Mouse (Mus musculus) neural tube, embryonic 12.5 days (tissue): ENCODE results near the gene Hivep3. TPM values are rescaled to one million over a fixed set of nuclear protein-coding genes. Genes with fewer than 3 reads are reported as not detected.

Experiments
- ATAC-seq: fragments of 200-750 bp; cut with Nextera tagmentation; 2 replicates; pipeline ENCODE4 v1.8.0; 2017; ENCODE audit warnings: low read depth, mild to moderate bottlenecking, moderate TSS enrichment, moderate library complexity; ENCODE audit not compliant: low FRiP score
- H3K27ac ChIP-seq: fragments of 300-500 bp; sonication (generic); 2 replicates; pipeline ENCODE4 v1.5.1; 2016
- H3K27me3 ChIP-seq: fragments of 300-500 bp; sonication (generic); replicated peaks from 2 replicates; pipeline ENCODE4 v1.6.1; 2016; ENCODE audit warnings: mild to moderate bottlenecking
- H3K36me3 ChIP-seq: fragments of 300-500 bp; sonication (generic); 2 replicates; pipeline ENCODE4 v1.6.1; 2016; ENCODE audit warnings: mild to moderate bottlenecking
- H3K4me1 ChIP-seq: fragments of 300-500 bp; sonication (generic); 2 replicates; pipeline ENCODE4 v1.6.1; 2016
- H3K4me2 ChIP-seq: fragments of 300-500 bp; sonication (generic); replicated peaks from 2 replicates; pipeline ENCODE4 v1.6.1; 2016; ENCODE audit warnings: mild to moderate bottlenecking
- H3K4me3 ChIP-seq: fragments of 300-500 bp; sonication (generic); 2 replicates; pipeline ENCODE4 v1.5.1; 2016
- H3K9ac ChIP-seq: fragments of 300-500 bp; sonication (generic); 2 replicates; pipeline ENCODE4 v1.6.1; 2016; ENCODE audit warnings: mild to moderate bottlenecking
- H3K9me3 ChIP-seq: fragments of 300-500 bp; sonication (generic); 2 replicates; pipeline ENCODE4 v1.6.1; 2016; ENCODE audit warnings: mild to moderate bottlenecking
- WGBS: fragments of 180-500 bp; shearing (Covaris S2); methylation state at CpG from one replicate; pipeline ENCODE4 v1.1.7; 2016; 5-methylcytosine and 5-hydroxymethylcytosine counted together
- polyA plus RNA-seq: library from polyadenylated mRNA; unstranded; fragments of >200 nt; fragmentation: Nextera tagmentation; extraction: Ambion mirVana; gene quantifications from 2 replicates; pipeline ENCODE4 v1.2.1, GENCODE M21; 2016

Gene Hivep3
- polyA plus RNA-seq, 1 experiment from 2014 or later: 11.9 TPM

DNA sequence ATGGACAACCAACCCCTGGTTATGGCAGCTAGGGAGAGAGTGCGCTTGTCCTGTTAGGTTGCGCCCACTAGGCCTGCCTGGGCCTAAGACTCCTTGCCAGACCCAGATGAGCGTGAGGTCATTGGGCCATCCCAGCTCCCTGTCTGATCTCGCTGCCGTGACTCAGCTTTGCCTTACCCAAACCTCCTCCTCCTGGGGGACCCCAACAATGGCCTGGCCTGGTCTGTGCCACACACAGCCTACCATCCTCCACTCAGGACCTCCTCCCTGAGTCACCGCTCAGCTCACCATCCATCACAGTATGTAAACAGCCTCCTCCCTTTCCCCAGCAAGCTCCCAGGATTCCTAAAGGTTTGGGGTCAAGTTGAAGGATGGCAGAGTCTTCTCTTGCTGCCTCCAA lies 418.3 kb downstream of the Hivep3 start:
- H3K27ac ChIP-seq: no peak overlapping the region
- H3K36me3 ChIP-seq: no peaks in the 10 kb centered on the region
- H3K4me2 ChIP-seq: no peak overlapping the region
- no peak overlapping the region for H3K4me3 ChIP-seq
- ATAC-seq: no peak
- H3K9me3 ChIP-seq: no peaks in the 10 kb centered on the region
- 0 out of 2 replicates have a peak, but pooled peaks cover 3% of the 10 kb centered on the region for H3K27me3 ChIP-seq
- no peak overlapping the region for H3K9ac ChIP-seq
- H3K4me1 ChIP-seq: peaks cover 7% of the 10 kb centered on the region
- WGBS: 88% methylated on average over 6 of the region's 6 CpGs

DNA sequence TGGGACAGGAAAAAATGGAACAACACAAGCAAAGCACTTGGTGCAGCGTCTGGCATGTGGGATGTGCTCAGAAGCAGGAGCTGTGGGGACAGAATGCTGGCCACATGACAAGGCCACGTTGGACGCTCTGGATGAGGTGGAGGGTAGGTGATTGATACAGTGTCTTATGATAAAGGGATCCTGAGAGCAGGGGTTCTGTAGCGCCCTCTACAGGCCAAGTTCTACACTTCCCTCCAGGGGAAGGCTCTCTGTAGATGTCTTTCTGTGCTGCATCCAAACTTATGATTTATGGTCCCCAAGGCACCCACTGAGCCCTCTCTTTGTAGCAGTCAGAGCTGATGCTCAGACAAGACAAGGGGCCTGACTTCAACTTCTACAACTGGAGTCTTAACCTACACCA lies 419.1 kb downstream of the Hivep3 start:
- Histone ChIP-seq H3K4me3 (no peak overlapping the region), H3K4me1 (peaks cover 7% of the 10 kb centered on the region), H3K27ac (no peak overlapping the region), H3K9ac (no peak overlapping the region), H3K36me3 (no peaks in the 10 kb centered on the region), H3K4me2 (no peak overlapping the region), H3K9me3 (no peaks in the 10 kb centered on the region), H3K27me3 (0 out of 2 replicates have a peak, but pooled peaks cover 3% of the 10 kb centered on the region)
- 59% methylated on average over 4 of the region's 4 CpGs for WGBS
- no peak for ATAC-seq

DNA sequence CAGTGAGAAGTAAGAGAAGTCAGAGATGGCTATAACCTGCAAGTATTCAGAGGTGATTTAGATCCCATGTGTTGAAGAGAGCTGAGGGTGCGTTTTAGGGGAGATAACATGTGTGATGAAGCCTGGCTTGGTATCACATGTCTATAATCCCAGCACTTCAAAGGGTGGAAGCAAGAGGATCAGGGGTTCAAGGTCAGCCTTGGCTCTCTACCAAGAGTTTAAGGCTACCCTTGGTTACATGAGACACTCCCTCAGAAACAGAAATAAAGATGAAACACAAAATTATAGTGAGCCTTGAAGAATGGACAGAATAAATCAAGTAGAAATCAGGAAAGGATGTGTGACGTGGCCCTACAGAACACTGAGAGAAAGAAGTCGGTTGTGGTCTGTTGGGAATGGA lies 420.2 kb downstream of the Hivep3 start:
- 0 out of 2 replicates have a peak, but pooled peaks cover 3% of the 10 kb centered on the region for H3K27me3 ChIP-seq
- H3K4me3 ChIP-seq: no peak overlapping the region
- no peak overlapping the region for H3K4me2 ChIP-seq
- H3K4me1 ChIP-seq: peaks cover 2% of the 10 kb centered on the region
- no peak overlapping the region for H3K9ac ChIP-seq
- no peak overlapping the region for H3K27ac ChIP-seq
- H3K9me3 ChIP-seq: no peaks in the 10 kb centered on the region
- no peaks in the 10 kb centered on the region for H3K36me3 ChIP-seq
- no peak for ATAC-seq
- WGBS: 87% methylated on average over 3 of the region's 3 CpGs

DNA sequence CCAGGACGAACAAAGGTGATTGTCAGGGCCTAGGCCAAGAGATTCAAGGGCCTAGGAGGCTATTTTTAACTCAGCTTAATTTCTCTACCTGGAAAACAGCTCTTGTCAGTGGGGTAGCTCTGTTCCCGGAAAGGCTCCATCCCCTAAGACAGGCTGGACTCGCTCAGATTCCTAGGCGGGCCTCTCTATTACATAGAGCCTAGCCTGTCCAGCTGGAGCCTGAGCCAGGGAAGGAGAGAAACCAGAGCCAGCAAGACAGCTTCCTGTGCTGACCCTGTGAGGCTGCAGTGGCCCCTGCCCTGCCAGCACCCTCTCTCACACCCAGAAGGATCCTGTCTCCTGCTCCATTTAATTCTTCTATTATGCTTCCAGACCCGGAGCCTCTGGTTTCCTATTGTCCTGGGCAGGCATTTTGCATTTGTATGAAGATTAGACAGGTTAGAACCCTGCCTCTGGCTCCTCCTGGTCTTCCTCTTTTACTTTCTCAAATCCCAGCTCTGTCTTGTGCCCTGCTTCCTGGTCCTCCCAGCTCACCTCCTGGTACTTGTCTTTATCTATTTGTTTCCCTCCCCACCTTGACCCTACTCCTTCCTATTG lies 425.2 kb downstream of the Hivep3 start:
- ATAC-seq: no peak
- peaks cover 5% of the 10 kb centered on the region; the same call in 1 of the 2 replicates for H3K4me1 ChIP-seq
- no peak overlapping the region for H3K4me3 ChIP-seq
- no peak overlapping the region for H3K9ac ChIP-seq
- H3K36me3 ChIP-seq: no peaks in the 10 kb centered on the region
- peaks cover 10% of the 10 kb centered on the region; the same call in 1 of the 2 replicates for H3K27me3 ChIP-seq
- 55% methylated on average over 5 of the region's 5 CpGs for WGBS
- no peaks in the 10 kb centered on the region for H3K9me3 ChIP-seq
- H3K27ac ChIP-seq: no peak overlapping the region
- H3K4me2 ChIP-seq: no peak overlapping the region

DNA sequence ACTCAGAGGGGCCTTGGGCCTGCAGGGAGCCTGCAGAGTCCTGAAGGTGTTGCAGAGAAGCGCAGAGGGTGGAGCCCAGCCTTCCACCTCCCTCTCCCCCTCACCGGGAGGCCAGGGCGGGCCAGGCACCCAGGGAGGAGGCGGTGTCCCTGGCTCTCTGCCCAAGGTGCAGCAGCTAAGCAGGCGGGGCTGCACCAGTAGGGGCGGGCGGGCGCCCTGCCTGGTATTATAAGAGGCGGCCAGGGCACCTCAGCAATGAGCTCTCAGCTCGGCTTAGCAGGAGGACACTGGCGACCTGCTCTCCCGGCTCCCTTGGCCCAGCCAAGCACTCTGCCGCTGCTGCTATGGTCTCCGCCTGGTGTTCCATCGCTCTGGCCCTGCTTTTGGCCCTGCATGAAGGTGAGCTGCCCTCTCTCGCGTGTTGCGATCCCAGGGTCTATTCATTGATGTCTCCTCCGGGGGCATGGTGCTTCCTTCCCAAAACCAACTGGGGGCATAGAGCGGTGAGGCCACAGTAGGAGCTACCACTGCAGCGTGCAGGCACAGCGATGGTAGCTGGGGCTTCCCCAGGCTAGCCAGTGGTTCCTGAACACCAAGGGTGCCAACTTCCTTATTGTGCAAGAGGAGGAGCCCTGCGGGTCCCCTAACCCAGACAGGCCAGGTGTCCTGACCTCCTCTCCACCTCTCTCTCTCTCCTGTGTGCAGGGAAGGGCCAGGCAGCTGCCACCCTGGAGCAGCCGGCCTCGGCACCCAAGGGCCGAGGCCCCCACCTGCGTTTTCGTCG lies 427.8 kb downstream of the Hivep3 start, which contains the start of gene Edn2:
Gene Edn2, plus strand, starts transcription at position 41 of the 784 bp plus-strand sequence.
- Histone ChIP-seq H3K9ac (no peak within 1 kb of the TSS), H3K4me2 (no peak within 1 kb of the TSS), H3K4me3 (no peak within 1 kb of the TSS), H3K27me3 (peaks cover 10% of the 10 kb centered on the region; the same call in 1 of the 2 replicates), H3K4me1 (peaks cover 5% of the 10 kb centered on the region; the same call in 1 of the 2 replicates), H3K9me3 (no peaks in the 10 kb centered on the region), H3K36me3 (no peaks in the 10 kb centered on the region), H3K27ac (no peak within 1 kb of the TSS)
- WGBS: 43% methylated on average over 29 of the region's 29 CpGs
- ATAC-seq: no peak

DNA sequence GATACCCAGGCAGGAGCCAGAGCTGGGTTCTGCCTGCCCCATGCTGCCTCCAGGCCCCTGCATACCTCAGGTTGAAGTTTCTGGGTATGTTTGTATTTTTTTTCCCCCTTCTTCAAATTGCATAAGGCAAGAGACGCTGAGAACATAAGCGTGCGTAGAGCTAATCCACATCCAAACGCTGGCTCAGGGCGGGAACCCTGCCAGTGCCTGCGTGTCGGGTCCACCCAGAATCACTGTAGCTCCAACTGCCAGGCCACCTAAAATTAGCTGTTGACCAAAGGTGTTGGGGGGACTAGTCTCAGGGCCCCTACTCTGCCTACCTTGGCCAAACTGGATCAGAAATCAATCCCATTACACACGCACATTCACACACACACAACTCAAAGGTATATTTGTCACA lies 429.0 kb downstream of the Hivep3 start:
- ATAC-seq: no peak
- no peak overlapping the region for H3K27ac ChIP-seq
- no peak overlapping the region for H3K4me2 ChIP-seq
- H3K9ac ChIP-seq: no peak overlapping the region
- peaks cover 5% of the 10 kb centered on the region; the same call in 1 of the 2 replicates for H3K4me1 ChIP-seq
- peaks cover 10% of the 10 kb centered on the region; the same call in 1 of the 2 replicates for H3K27me3 ChIP-seq
- H3K4me3 ChIP-seq: no peak overlapping the region
- WGBS: 92% methylated on average over 8 of the region's 8 CpGs
- no peaks in the 10 kb centered on the region for H3K36me3 ChIP-seq
- H3K9me3 ChIP-seq: no peaks in the 10 kb centered on the region

DNA sequence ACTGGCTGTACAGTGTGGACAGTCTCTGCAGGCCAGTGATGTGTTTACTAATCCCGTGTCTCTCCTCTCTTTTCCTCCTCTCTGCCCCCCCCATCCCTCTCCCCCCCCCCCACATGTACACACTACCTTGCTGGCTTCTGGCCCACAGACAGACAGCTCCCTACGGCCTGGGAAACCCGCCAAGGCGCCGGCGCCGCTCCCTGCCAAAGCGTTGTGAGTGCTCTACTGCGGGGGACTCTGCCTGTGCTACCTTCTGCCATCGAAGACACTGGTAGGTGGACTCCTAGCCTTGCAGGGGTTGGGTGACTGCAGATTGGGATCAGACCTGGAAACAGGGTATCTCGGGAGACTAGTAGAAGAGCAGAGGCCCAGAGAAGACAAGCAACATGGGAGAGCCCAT lies 429.7 kb downstream of the Hivep3 start:
- ATAC-seq: no peak
- no peaks in the 10 kb centered on the region for H3K9me3 ChIP-seq
- H3K4me1 ChIP-seq: peaks cover 5% of the 10 kb centered on the region; the same call in 1 of the 2 replicates
- no peaks in the 10 kb centered on the region for H3K36me3 ChIP-seq
- no peak overlapping the region for H3K27ac ChIP-seq
- no peak overlapping the region for H3K4me2 ChIP-seq
- peaks cover 10% of the 10 kb centered on the region; the same call in 1 of the 2 replicates for H3K27me3 ChIP-seq
- 79% methylated on average over 11 of the region's 11 CpGs for WGBS
- H3K4me3 ChIP-seq: no peak overlapping the region
- H3K9ac ChIP-seq: no peak overlapping the region

DNA sequence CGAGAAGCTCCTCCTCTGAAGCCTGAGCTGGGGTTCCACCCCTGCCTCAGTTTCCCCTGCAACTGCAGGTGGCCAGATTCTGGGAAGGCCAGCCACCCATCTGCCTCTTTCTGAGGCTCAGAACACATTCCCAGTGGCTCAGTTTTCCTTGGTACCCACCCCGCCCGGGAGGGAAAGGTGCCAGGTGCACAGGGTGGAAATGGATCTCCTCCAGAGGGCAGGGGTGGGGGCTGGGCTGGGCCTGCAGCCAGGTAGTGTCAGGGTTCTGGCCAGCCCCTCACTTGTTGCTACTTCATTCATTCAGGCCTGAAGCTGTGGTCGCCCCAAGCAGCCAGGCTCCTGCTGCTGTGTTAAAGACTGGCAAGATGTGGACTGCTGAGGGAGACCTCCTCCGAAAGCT lies 430.7 kb downstream of the Hivep3 start:
- no peak overlapping the region for H3K4me2 ChIP-seq
- no peak overlapping the region for H3K4me3 ChIP-seq
- ATAC-seq: no peak
- no peak overlapping the region for H3K27ac ChIP-seq
- peaks cover 10% of the 10 kb centered on the region; the same call in 1 of the 2 replicates for H3K4me1 ChIP-seq
- H3K27me3 ChIP-seq: peaks cover 10% of the 10 kb centered on the region; the same call in 1 of the 2 replicates
- H3K9ac ChIP-seq: no peak overlapping the region
- no peaks in the 10 kb centered on the region for H3K9me3 ChIP-seq
- WGBS: 92% methylated on average over 5 of the region's 5 CpGs
- no peaks in the 10 kb centered on the region for H3K36me3 ChIP-seq

DNA sequence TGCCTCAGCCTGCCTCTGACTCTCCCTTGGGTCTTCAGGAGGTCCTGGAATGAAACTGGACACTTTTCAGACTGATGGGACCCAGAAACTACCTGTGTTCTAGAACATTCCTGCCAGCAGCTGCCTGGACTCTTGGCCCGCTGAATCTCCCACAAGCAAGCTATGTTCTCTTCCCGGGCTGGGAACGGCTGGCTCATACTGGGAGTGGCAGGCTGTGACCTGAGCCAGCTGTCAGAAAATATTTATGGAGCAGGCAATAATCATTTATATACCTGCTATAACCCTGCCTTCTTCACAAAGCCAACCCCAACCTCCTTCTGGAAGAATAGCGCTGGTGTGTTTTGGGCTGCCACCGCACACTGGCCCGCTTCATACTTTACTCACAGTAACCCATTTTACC lies 434.2 kb downstream of the Hivep3 start:
- no peaks in the 10 kb centered on the region for H3K36me3 ChIP-seq
- H3K4me2 ChIP-seq: no peak overlapping the region
- no peaks in the 10 kb centered on the region for H3K9me3 ChIP-seq
- H3K9ac ChIP-seq: no peak overlapping the region
- WGBS: 81% methylated on average over 6 of the region's 6 CpGs
- no peak for ATAC-seq
- H3K4me1 ChIP-seq: peaks cover 20% of the 10 kb centered on the region
- H3K27ac ChIP-seq: no peak overlapping the region
- no peaks in the 10 kb centered on the region for H3K27me3 ChIP-seq
- H3K4me3 ChIP-seq: no peak overlapping the region

DNA sequence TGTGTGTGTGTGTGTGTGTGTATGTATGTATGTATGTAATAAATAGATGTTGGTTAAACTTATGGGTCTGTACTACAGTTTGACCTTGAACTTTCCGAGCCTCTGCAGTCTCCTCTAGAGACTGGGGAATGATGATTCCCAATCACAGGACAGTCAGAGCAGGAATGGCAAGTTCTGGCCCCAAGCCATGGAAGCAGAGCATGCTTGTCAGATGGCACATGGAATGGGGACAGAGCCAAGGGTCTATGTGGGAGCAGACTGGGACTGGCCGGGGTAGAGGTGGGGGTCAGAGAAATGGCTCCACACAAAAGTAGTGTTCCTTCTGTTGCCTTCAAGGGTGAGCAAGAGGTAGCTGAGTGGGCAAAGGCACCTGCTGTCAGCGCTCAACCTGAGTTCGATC lies 434.8 kb downstream of the Hivep3 start:
- Histone ChIP-seq H3K4me3 (no peak overlapping the region), H3K36me3 (no peaks in the 10 kb centered on the region), H3K9me3 (no peaks in the 10 kb centered on the region), H3K27me3 (no peaks in the 10 kb centered on the region), H3K4me2 (no peak overlapping the region), H3K9ac (no peak overlapping the region), H3K4me1 (peaks cover 20% of the 10 kb centered on the region), H3K27ac (no peak overlapping the region)
- ATAC-seq: no peak
- WGBS: 93% methylated on average over 4 of the region's 4 CpGs

DNA sequence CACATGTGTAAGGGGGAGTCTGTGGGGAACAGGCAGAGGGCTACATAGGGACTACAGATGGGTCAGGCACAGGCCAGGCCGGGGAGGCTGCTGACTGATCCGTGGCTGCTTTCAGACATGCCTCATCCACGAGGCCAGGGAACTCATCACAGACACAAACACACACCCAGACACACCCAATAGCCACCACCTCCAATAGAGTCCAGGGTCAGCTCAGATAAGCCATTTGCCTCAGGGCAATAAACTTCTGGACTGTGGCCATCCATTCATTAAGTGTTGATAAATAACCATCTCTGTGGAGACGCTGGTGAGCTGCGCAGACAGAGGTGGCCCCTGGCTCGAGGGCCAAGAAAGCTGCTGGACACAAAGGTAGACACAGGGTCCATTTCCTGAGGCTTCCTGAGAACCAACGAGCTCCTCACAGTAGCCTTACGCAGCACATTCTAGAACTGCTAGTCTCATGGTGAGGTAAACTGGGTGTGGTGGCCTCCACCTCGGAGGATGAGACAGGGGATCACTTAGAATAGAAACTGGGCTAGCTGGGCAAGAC lies 436.9 kb downstream of the Hivep3 start:
- Histone ChIP-seq H3K4me1 (peaks cover 20% of the 10 kb centered on the region), H3K9me3 (no peaks in the 10 kb centered on the region), H3K27me3 (no peaks in the 10 kb centered on the region), H3K4me3 (no peak overlapping the region), H3K9ac (no peak overlapping the region; the same call in 1 of the 2 replicates), H3K36me3 (no peaks in the 10 kb centered on the region), H3K27ac (no peak overlapping the region), H3K4me2 (no peak overlapping the region)
- WGBS: 49% methylated on average over 9 of the region's 9 CpGs
- ATAC-seq: no peak

DNA sequence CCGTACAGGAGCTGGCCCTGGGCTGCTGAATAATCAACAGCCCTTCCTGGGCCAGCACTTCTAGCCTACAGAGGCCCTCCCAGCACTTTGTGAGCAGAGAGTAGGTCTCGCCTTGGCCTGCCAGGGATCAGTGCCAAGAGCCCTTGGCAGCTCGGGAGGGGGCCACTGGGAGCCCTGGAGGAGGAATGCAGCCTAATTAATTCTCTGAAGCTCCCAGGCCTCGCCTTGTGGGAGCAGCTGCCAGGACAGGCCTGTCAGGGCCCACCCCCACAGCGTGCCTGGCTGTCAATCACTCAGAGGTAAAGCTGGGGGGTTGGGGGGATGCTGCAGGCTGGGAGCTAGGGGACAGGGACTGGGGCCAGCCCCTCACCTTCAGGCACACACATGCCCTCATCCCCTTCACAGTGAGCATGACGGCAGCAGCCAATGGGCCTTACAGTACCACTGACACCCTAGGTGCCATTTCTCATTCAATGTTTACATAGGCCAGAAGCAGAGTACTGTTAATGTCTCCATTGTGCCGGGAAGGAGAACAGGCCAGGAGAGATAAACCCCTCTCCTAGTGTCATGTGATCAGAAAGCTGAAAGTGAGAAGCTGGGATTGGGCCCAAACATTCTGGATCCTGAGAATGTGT lies 438.6 kb downstream of the Hivep3 start:
- Histone ChIP-seq H3K27ac (no peak overlapping the region), H3K4me2 (no peak overlapping the region), H3K4me3 (no peak overlapping the region), H3K9me3 (no peaks in the 10 kb centered on the region), H3K36me3 (no peaks in the 10 kb centered on the region), H3K4me1 (peaks cover 20% of the 10 kb centered on the region), H3K9ac (no peak overlapping the region), H3K27me3 (no peaks in the 10 kb centered on the region)
- peak; percentile 72 for ATAC-seq
- WGBS: 19% methylated on average over 7 of the region's 7 CpGs
